Mouse (Mus musculus) adrenal gland, adult 2 months (tissue): ENCODE measurements at regions not wholly inside any gene's neighbourhood (a gene's known extent, or its start where the extent isn't known, plus 50 kb on each side); places are given as distances from the start of the nearest gene placed in this dataset.

Experiments
- DNase-seq: peaks from one replicate; pipeline ENCODE4 v3.0.0; 2021

DNA sequence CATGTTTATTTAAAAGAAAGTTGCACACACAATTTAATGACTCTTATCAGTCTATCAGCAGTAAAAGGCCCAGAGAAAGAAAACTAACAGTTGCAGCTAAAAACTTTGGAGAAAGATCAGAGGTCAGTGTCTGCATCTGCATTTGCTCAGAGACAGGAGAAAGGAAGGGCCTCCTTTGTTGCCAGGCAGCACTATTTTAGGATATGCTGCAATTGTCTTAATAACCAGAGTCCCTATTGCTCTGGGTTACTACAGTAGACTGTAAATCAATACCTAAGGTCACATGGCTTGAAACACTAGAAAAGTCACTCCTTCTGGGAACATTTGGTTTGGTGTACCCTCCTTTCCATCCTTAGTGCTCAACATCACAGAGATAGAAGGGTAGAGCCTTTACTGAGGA lies 175.7 kb downstream of the Hdgfl1 start:
- DNase-seq = no peak

DNA sequence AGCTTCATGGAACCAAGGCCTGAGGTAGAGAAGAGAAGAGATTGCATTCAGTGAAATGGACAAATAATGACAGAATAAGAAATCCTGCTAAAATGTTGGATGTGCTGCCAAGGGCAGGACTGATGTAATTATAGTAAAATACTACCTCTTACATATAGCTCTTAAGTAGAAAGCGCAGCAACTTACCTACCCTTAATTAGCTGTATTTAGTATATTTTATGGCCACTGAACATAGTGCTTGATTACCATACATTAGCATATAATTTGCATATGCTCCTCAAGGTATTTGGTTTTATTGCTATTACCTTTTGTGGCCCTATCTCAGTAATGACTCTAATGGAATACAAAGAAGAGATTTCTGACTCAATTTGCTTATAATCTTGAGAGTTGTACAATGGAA lies 176.2 kb downstream of the Hdgfl1 start:
- no peak for DNase-seq

DNA sequence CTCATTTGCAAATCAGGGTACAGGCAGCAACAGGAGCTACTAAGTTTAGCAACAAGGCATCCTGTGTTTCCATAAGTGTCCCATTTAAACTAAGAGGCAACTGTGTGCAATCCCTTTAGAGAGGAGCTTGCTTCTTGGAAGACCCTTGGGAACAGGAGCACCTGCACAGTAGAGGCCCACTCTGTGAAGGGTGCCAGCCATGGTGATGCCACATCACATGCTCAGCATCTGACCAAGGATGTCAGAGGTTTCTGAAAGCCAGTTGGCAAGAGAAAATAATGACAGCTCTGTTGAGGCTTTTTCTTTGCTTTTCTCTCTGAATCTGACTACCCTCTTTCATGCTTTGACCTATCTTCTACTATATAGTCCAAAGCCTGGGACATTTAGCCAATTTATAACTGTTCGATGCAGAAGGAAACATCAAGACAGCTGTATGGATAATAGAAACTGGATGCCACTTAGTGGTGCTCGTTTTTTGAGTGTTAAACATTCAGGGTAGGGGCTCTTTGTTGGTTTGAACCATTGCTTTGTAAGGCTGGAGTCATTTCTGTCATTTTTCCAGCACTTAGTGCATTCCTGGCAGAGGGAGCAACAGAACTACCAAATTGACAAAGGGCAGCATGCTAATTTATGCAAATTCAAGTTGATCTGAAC lies 193.9 kb downstream of the Hdgfl1 start:
- no peak for DNase-seq

DNA sequence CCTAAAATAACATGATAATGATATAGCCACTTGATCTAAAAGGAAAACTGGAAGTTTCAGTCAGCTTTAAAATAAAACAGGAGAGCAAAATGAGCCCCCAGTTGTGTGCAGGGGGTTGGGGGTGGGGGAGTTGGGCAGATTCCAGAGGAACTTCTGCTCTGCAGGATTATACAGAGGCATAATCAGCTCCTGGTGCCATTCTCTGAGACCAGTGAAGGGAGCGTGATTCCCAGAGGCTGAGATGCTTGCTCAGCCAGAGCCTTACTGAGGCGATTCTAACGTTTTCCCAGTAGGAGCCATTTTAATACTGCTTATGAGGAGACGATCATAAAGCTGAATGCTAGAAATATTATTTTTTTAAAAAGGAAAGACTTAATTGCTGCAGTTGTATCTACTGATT lies 200.5 kb downstream of the Hdgfl1 start:
- no peak for DNase-seq

GRCm38 (mm10) chr13:26564941-26565862 lies 204.8 kb downstream of the Hdgfl1 start:
- DNase-seq = no peak

- DNase-seq = no peak
These were observed 211.6 kb downstream of the Hdgfl1 start for GRCm38 (mm10) chr13:26558366-26558765.

DNA sequence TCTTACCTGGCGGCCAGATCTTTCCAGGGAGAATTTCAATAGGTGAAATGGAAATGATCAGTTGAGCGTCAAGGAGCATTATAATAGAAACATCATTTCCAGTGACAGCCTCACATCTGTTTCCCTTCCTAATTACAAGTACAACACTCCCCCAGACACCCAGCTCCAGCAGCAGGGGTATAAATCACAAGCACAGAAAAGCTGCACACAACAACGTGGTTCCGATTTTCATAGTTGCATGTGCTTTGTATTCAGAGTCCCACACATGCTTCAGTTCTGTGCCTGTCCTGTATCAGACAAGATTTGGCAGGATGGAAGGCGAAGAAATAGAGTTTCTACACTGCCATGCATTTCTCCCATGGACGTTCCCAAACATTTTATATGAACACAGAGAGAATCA lies 215.7 kb downstream of the Hdgfl1 start:
- no peak for DNase-seq

DNA sequence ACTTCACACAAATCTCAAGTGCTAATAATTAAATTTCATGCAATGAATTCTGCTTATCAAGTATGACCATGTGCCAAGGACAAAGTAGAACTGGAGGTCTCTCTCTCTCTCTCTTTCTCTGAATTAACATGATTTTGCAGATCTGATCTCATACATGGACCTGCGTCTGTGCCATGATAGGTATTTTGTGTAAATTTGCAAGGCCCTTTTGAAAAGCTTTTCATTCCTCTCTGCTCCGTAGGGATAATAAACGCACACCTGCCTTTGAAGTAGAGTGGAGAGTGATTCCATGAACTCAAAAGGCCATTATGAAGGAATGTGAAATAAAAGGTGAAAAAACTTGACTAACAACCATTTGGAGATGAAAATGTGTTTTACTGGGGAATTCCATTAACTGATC lies 217.8 kb downstream of the Hdgfl1 start:
- no peak for DNase-seq

GRCm38 (mm10) chr13:26538928-26539327 lies 231.0 kb downstream of the Hdgfl1 start:
- DNase-seq = no peak

GRCm38 (mm10) chr13:26536575-26536974 lies 233.4 kb downstream of the Hdgfl1 start:
- DNase-seq = no peak

GRCm38 (mm10) chr13:26532761-26533160 lies 237.2 kb downstream of the Hdgfl1 start:
- no peak for DNase-seq

DNA sequence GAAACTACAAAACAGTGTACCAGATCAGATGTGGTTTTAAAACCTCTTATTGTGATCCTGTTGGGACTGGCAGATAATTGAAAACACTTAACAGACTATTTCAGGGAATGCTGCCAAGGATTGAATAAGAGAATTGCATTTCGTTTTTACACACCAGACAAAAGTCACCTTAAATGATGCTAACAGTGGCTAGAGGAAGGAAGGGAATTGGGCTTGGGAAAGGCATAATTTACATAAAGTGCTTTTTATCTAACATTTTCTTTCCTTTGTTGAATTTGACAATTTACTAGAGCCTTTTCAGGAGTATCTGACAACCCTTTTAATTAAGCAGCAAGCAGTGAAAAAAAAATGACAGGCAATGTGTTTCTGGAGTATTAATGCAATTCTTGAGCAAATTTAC lies 250.9 kb downstream of the Hdgfl1 start:
- DNase-seq = no peak

- no peak for DNase-seq
These were observed 251.5 kb downstream of the Hdgfl1 start for GRCm38 (mm10) chr13:26518425-26518824.

- DNase-seq = no peak
These were observed 252.3 kb downstream of the Hdgfl1 start for GRCm38 (mm10) chr13:26517646-26518045.

DNA sequence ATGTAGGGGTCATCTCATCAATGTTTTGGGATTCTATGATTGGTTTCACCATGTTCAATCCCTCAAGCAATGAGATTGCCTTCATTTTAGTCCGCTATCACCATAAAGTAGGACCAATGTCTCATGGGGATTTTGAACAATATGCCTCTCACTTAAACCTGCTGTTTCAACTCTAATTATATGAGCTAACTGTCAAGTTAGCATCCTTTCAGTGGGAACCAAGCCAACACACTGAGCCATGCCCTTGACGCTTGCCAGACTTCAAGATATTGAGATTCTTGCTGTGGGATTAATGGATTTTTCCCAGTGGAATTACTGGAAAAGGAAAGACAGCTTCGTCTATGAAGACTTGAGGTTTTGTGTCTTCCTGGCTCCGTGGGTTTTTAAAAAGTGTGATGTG lies 259.5 kb downstream of the Hdgfl1 start:
- no peak for DNase-seq

DNA sequence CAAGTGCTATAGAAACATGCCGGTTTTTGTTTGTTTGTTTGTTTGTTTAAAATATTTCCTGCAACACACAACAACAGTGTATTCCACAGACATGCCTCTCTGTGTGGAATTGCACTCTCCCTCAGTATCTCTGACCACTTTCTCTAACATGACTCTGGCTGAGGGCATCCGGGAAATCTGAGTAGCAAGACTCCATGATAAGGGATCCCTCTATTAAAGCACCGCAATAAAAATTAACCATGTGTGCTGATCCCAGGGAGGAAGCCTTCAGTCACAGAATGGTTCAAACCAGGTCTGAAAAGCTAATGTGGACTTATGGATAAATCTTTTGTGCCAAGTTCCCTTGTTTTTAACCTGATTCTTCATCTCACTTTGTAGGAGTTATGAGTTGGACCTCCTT lies 260.1 kb downstream of the Hdgfl1 start:
- no peak for DNase-seq

DNA sequence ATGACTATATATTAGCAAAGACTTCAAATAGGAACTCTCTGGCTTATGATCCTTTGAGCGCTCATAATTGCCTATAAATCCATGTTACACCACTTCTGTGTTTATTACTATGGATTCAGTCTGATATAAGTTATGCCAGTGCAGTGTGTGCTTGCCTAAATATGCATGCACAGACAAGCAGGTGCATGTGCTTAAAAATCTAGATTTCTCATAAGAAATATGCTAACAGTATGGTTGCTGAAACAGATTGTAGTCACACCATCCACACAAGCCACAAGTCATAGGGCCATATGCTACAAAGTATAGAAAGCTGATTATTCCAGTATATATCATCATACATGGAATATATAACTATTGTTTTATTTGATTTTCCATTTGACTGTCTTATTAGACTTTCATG lies 266.2 kb downstream of the Hdgfl1 start:
- DNase-seq = no peak

DNA sequence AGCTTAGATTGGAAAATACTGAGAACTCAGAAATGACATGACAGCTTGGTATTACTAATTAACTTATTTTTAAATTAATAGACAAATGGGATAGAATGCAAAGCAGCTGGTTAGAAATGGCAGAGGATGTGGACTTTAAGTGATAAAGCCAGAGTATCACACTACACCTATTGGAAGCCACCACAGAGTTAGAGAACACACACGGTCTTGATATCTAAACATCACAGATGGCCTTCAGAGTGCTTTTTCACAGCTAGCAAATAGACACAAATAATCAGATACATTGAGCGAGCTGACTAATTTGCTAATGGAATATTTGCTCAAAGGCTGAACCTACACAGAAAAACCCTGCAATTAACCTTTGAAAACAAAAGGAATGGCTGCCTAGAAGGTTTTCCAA lies 272.9 kb downstream of the Hdgfl1 start:
- no peak for DNase-seq

GRCm38 (mm10) chr13:26495871-26496270 lies 274.1 kb downstream of the Hdgfl1 start:
- DNase-seq = no peak

DNA sequence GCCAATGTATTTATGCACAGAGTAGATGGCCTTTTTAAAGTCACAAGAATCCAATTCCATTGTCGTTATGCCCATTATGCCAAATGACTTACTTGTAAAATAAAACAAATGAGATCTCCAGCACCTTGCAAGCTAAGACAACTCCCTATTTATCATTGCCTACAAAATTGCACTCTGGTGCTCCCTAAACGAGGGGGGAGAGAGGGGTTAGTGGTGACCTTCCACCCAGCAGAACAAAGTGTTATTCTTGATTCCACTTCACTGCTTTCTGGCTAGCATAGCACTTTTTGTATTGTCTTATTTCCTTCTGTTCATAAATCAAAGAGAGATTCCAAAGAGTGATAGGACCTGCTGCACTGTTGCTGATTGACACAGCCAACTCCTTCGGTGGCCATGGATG lies 300.6 kb downstream of the Hdgfl1 start:
- no peak for DNase-seq

- no peak for DNase-seq
These were observed 302.4 kb downstream of the Hdgfl1 start for GRCm38 (mm10) chr13:26467526-26467925.

GRCm38 (mm10) chr13:26464523-26464922 lies 305.4 kb downstream of the Hdgfl1 start:
- DNase-seq = no peak

DNA sequence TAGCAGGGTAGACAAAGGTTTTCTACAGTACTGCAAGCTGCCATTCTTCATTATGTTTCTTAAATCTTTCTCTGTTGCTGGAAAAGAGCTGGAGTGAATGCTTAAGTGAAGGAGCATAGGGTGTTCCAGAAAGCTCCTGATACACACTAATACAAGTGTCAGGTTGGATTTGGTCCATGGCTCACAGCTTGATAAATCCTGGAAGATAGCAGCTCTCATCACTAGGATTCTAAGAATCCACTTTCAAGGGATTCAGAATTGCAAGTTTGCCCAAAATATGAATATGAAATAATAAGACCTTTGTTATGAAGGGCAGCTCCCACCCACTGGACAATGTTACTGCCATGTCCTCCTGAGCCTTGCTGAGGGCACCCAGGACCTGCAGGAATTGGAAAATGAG lies 305.9 kb downstream of the Hdgfl1 start:
- DNase-seq = no peak
